16 mouse cellular contexts compared by ENCODE assay signal in genomic region chr10:89765790-89766714, GRCm38 (mm10). TPM values are rescaled to one million over a fixed set of nuclear protein-coding genes. Genes with fewer than 3 reads are reported as not detected.
DNase-seq lines count a peak whose midpoint lies in the region; ATAC-seq and TF ChIP-seq lines count a peak whose summit lies in the region.
"Had no signal": no experiment of that assay in that cellular context is flagged by ENCODE, and none has a peak within 500 bp of the region (broad histone marks: within the 10 kb centered on the region; RNA-seq: fewer than 3 reads in every experiment).

No protein-coding gene starts in this region.

- no peak overlapping the region for H3K4me3 ChIP-seq in heart, embryonic 13.5 days
- H3K4me3 ChIP-seq in testis, adult 2 months (ENCODE audit: control insufficient read depth, low read depth, low read length): no peak overlapping the region
- H3K4me3 ChIP-seq: embryonic facial prominence, embryonic 13.5 days; forebrain, embryonic 13.5 days; left cerebral cortex, adult 2 months; limb, embryonic 13.5 days had no signal

- H3K9me3 ChIP-seq in heart, embryonic 13.5 days: no peaks in the 10 kb centered on the region
- H3K9me3 ChIP-seq: embryonic facial prominence, embryonic 13.5 days; forebrain, embryonic 13.5 days; limb, embryonic 13.5 days had no signal

- peak overlapping the region; percentile 51 for H3K27ac ChIP-seq in heart, embryonic 13.5 days (replicated peaks)
- H3K27ac ChIP-seq in testis, adult 2 months (ENCODE audit: control insufficient read depth, insufficient read depth, low read depth, low read length): 0 out of 2 replicates have a peak overlapping the region, but pooled peaks have one; percentile 13
- H3K27ac ChIP-seq: embryonic facial prominence, embryonic 13.5 days; forebrain, embryonic 13.5 days; left cerebral cortex, adult 2 months; limb, embryonic 13.5 days had no signal

- no peak overlapping the region for H3K9ac ChIP-seq in heart, embryonic 13.5 days
- H3K9ac ChIP-seq: embryonic facial prominence, embryonic 13.5 days; forebrain, embryonic 13.5 days; limb, embryonic 13.5 days had no signal

- no peak for TF ChIP-seq POLR2A in testis, adult 2 months (IDR thresholded peaks at IDR 0.05; ENCODE audit: control insufficient read depth, low read depth, low read length)

- no peaks in the 10 kb centered on the region for H3K27me3 ChIP-seq in heart, embryonic 13.5 days (replicated peaks)
- H3K27me3 ChIP-seq in testis, adult 2 months (ENCODE audit: control insufficient read depth, insufficient read depth, low read length): no peaks in the 10 kb centered on the region
- H3K27me3 ChIP-seq: embryonic facial prominence, embryonic 13.5 days; forebrain, embryonic 13.5 days; limb, embryonic 13.5 days had no signal

- peaks cover 39% of the 10 kb centered on the region for H3K4me1 ChIP-seq in heart, embryonic 13.5 days
- no peaks in the 10 kb centered on the region; the same call in 1 of the 2 replicates for H3K4me1 ChIP-seq in testis, adult 2 months (ENCODE audit: control insufficient read depth, insufficient read depth, low read length)
- H3K4me1 ChIP-seq: forebrain, embryonic 13.5 days; limb, embryonic 13.5 days had no signal

- DNase-seq in heart, adult 8-10 months (ENCODE audit: low spot score): no peak
- DNase-seq in testis, postnatal 10 days (ENCODE audit: low spot score): no peak
- no peak for DNase-seq in yolk sac, embryonic 10.5 days (ENCODE audit: low spot score)
- DNase-seq in layer of hippocampus, postnatal 36 days: no peak
- DNase-seq: cerebellum, postnatal 14 days; kidney, postnatal 14 days; right cerebral cortex, postnatal 25 days had no signal

- H3K4me2 ChIP-seq in heart, embryonic 13.5 days: no peak overlapping the region
- H3K4me2 ChIP-seq: embryonic facial prominence, embryonic 13.5 days; forebrain, embryonic 13.5 days; limb, embryonic 13.5 days had no signal

- no peak for ATAC-seq in heart, embryonic 13.5 days (ENCODE audit: extremely low read depth, insufficient number of reproducible peaks, low FRiP score, low TSS enrichment)
- peak; percentile 11; the same call in 1 of the 2 replicates for ATAC-seq in megakaryocyte progenitor cell, adult 5-6 weeks (replicated peaks; ENCODE audit: poor library complexity)
- no peak for ATAC-seq in erythroid progenitor cell, adult 5-6 weeks (replicated peaks; ENCODE audit: low FRiP score, poor library complexity, severe bottlenecking)
- ATAC-seq: forebrain, embryonic 13.5 days; intestine, postnatal 0 days had no signal

- 84% methylated on average over 11 of the region's 11 CpGs for WGBS in heart, embryonic 13.5 days

- TF ChIP-seq CTCF in testis, adult 2 months (IDR thresholded peaks at IDR 0.05; ENCODE audit: control insufficient read depth, insufficient read depth, insufficient replicate concordance, low read depth, low read length): no peak

- H3K36me3 ChIP-seq in heart, embryonic 13.5 days: no peaks in the 10 kb centered on the region
- H3K36me3 ChIP-seq in testis, adult 2 months (ENCODE audit: control insufficient read depth, insufficient read depth, low read length): no peaks in the 10 kb centered on the region
- H3K36me3 ChIP-seq: embryonic facial prominence, embryonic 13.5 days; limb, embryonic 13.5 days had no signal

RNA-seq across cellular contexts. Expression of gene Uhrf1bp1l, which starts 21.3 kb away (rescaled TPM):
- polyA plus RNA-seq in heart, embryonic 13.5 days (2015; fragmentation: Nextera tagmentation; extraction: Ambion mirVana): 14.2 and 17.0 TPM in 2 replicates
- total RNA-seq in heart, adult 8-10 months (2022): 10 to 100 TPM; 23.9 to 28.9 (median 27.7) TPM
- polyA plus RNA-seq in testis, adult 2 months (2012; rRNA removed): 43.0 and 43.2 TPM in 2 replicates
- total RNA-seq in megakaryocyte progenitor cell, adult 5-6 weeks (2015): 62.9 and 71.0 TPM in 2 replicates
- total RNA-seq in megakaryocyte progenitor cell, adult 5-6 weeks (2017): 31.8 and 41.7 TPM in 2 replicates
- total RNA-seq in erythroid progenitor cell, adult 5-6 weeks (2015; ENCODE audit: low replicate concordance): 9.4 and 9.6 TPM in 2 replicates
- 5.5 and 9.2 TPM in 2 replicates for total RNA-seq in erythroid progenitor cell, adult 5-6 weeks (2017; ENCODE audit: low replicate concordance)
- 10 to 100 TPM; 73.9 to 75.0 TPM for total RNA-seq in layer of hippocampus, postnatal 36 days (2021)

RNA-seq across cellular contexts. Expression of gene Actr6, which starts 34.0 kb away (rescaled TPM):
- polyA plus RNA-seq in heart, embryonic 13.5 days (2015; fragmentation: Nextera tagmentation; extraction: Ambion mirVana): 21.5 and 25.4 TPM in 2 replicates
- 10 to 100 TPM; 11.1 to 13.7 (median 12.9) TPM for total RNA-seq in heart, adult 8-10 months (2022)
- polyA plus RNA-seq in testis, adult 2 months (2012; rRNA removed): 7.4 and 9.0 TPM in 2 replicates
- total RNA-seq in megakaryocyte progenitor cell, adult 5-6 weeks (2015): 28.4 and 38.2 TPM in 2 replicates
- total RNA-seq in megakaryocyte progenitor cell, adult 5-6 weeks (2017): 28.9 TPM in 2 replicates
- 4.7 and 16.8 TPM in 2 replicates for total RNA-seq in erythroid progenitor cell, adult 5-6 weeks (2015; ENCODE audit: low replicate concordance)
- 6.7 and 20.0 TPM in 2 replicates for total RNA-seq in erythroid progenitor cell, adult 5-6 weeks (2017; ENCODE audit: low replicate concordance)
- 10 to 100 TPM; 24.3 to 25.8 TPM for total RNA-seq in layer of hippocampus, postnatal 36 days (2021)
